Mouse (Mus musculus) MEL (cell line): ENCODE measurements at regions not wholly inside any gene's neighbourhood (a gene's known extent, or its start where the extent isn't known, plus 50 kb on each side); places are given as distances from the start of the nearest gene placed in this dataset.

Experiments
- DNase-seq: peaks from one replicate; pipeline ENCODE4 v3.0.0; 2011; ENCODE audit warnings: low read depth, low spot score
- H3K27ac ChIP-seq: 2 replicates; pipeline ENCODE4 v1.5.1; 2012; ENCODE audit warnings: low read depth, mild to moderate bottlenecking, control low read depth, low read length, moderate library complexity; ENCODE audit not compliant: control insufficient read depth
- H3K27me3 ChIP-seq, 2 experiments: fragments of 150-350 bp in 1 of 2; sonication (generic) in 1 of 2; 2 replicates each; pipeline ENCODE4 v1.6.1; 2012; ENCODE audit warnings: low read length in 2 of 2, mild to moderate bottlenecking in 2 of 2, improper control_type of control experiment in 1 of 2, moderate library complexity in 1 of 2; ENCODE audit not compliant: insufficient read depth in 2 of 2, control insufficient read depth in 1 of 2
- H3K36me3 ChIP-seq, 2 experiments: 2 replicates each; pipeline ENCODE4 v1.6.1; 2012 to 2014; ENCODE audit warnings: low read length in 2 of 2, improper control_type of control experiment in 1 of 2, inconsistent platforms in 1 of 2, mild to moderate bottlenecking in 1 of 2; ENCODE audit not compliant: insufficient read depth in 2 of 2, control insufficient read depth in 1 of 2
- H3K4me1 ChIP-seq, 2 experiments: fragments of 150-350 bp in 1 of 2; sonication (generic) in 1 of 2; 2 replicates each; pipeline ENCODE4 v1.6.1; 2012; ENCODE audit warnings: low read length in 2 of 2, improper control_type of control experiment in 1 of 2, mild to moderate bottlenecking in 1 of 2; ENCODE audit not compliant: insufficient read depth in 2 of 2, control insufficient read depth in 1 of 2
- H3K4me3 ChIP-seq, 2 experiments: fragments of 150-350 bp in 1 of 2; sonication (generic) in 1 of 2; 2 replicates each; pipeline ENCODE4 v1.5.1; 2012; ENCODE audit warnings: low read depth in 2 of 2, low read length in 2 of 2, mild to moderate bottlenecking in 2 of 2, moderate library complexity in 2 of 2, control low read depth in 1 of 2, improper control_type of control experiment in 1 of 2; ENCODE audit not compliant: control insufficient read depth in 1 of 2, insufficient read depth in 1 of 2
- H3K79me2 ChIP-seq: 2 replicates; pipeline ENCODE4 v1.6.1; 2012; ENCODE audit warnings: mild to moderate bottlenecking, low read length, moderate library complexity; ENCODE audit not compliant: control insufficient read depth, poor library complexity, insufficient read depth
- H3K9ac ChIP-seq: 2 replicates; pipeline ENCODE4 v1.6.1; 2012; ENCODE audit warnings: low read depth, mild to moderate bottlenecking, control low read depth, low read length, moderate library complexity; ENCODE audit not compliant: control insufficient read depth, poor library complexity, severe bottlenecking
- H3K9me3 ChIP-seq: fragments of 150-350 bp; sonication (generic); replicated peaks from 2 replicates; pipeline ENCODE4 v1.6.1; 2012; ENCODE audit warnings: mild to moderate bottlenecking, low read length, improper control_type of control experiment, moderate library complexity; ENCODE audit not compliant: insufficient read depth
- BHLHE40 ChIP-seq: IDR thresholded peaks from 2 replicates; pipeline ENCODE4 v1.6.1; 2012; ENCODE audit warnings: low read depth, mild to moderate bottlenecking, inconsistent platforms, low read length, improper control_type of control experiment, borderline replicate concordance
- CHD2 ChIP-seq: IDR thresholded peaks from 2 replicates; pipeline ENCODE4 v1.6.1; 2011; ENCODE audit warnings: low read length, improper control_type of control experiment
- E2F4 ChIP-seq: IDR thresholded peaks from 2 replicates; pipeline ENCODE4 v1.6.1; 2011; ENCODE audit warnings: low read depth, low read length, improper control_type of control experiment, borderline replicate concordance
- ELF1 ChIP-seq: IDR thresholded peaks from 2 replicates; pipeline ENCODE4 v1.6.1; 2014; ENCODE audit warnings: low read depth, mild to moderate bottlenecking, inconsistent platforms, low read length, improper control_type of control experiment, moderate library complexity
- EP300 ChIP-seq, 2 experiments: IDR thresholded peaks; 2 replicates each; pipeline ENCODE4 v1.6.1; 2011; ENCODE audit warnings: improper control_type of control experiment in 2 of 2, low read length in 2 of 2, low read depth in 1 of 2, mild to moderate bottlenecking in 1 of 2
- ETS1 ChIP-seq: IDR thresholded peaks from 2 replicates; pipeline ENCODE4 v1.6.1; 2012; ENCODE audit warnings: low read depth, mild to moderate bottlenecking, inconsistent platforms, low read length, improper control_type of control experiment, moderate library complexity
- HCFC1 ChIP-seq: IDR thresholded peaks from 2 replicates; pipeline ENCODE4 v1.6.1; 2012; ENCODE audit warnings: low read depth, mild to moderate bottlenecking, inconsistent platforms, low read length, improper control_type of control experiment, moderate library complexity
- JUND ChIP-seq: IDR thresholded peaks from 2 replicates; pipeline ENCODE4 v1.6.1; 2011; ENCODE audit warnings: low read depth, mild to moderate bottlenecking, improper control_type of control experiment, low read length
- KAT2A ChIP-seq: conservative IDR thresholded peaks from 2 replicates; pipeline ENCODE4 v1.6.1; 2012; ENCODE audit warnings: low read depth, low read length, improper control_type of control experiment, inconsistent platforms
- MAX ChIP-seq: IDR thresholded peaks from 2 replicates; pipeline ENCODE4 v1.6.1; 2011; ENCODE audit warnings: low read length, improper control_type of control experiment
- MAZ ChIP-seq: IDR thresholded peaks from 2 replicates; pipeline ENCODE4 v1.6.1; 2012; ENCODE audit warnings: low read depth, mild to moderate bottlenecking, inconsistent platforms, low read length, improper control_type of control experiment
- MEF2A ChIP-seq: IDR thresholded peaks from 2 replicates; pipeline ENCODE4 v1.6.1; 2014; ENCODE audit warnings: low read depth, mild to moderate bottlenecking, inconsistent platforms, low read length, improper control_type of control experiment; ENCODE audit not compliant: poor library complexity, insufficient replicate concordance, severe bottlenecking; ENCODE audit errors: extremely low read depth
- MXI1 ChIP-seq: IDR thresholded peaks from 2 replicates; pipeline ENCODE4 v1.6.1; 2011; ENCODE audit warnings: mild to moderate bottlenecking, low read depth, low read length, improper control_type of control experiment
- MYB ChIP-seq: IDR thresholded peaks from 2 replicates; pipeline ENCODE4 v1.6.1; 2011; ENCODE audit warnings: mild to moderate bottlenecking, low read depth, low read length, improper control_type of control experiment
- NELFE ChIP-seq: IDR thresholded peaks from 2 replicates; pipeline ENCODE4 v1.6.1; 2011; ENCODE audit warnings: low read depth, low read length, improper control_type of control experiment
- POLR2AphosphoS5 ChIP-seq: IDR thresholded peaks from 2 replicates; pipeline ENCODE4 v1.6.1; 2012; ENCODE audit warnings: low read depth, borderline replicate concordance, mild to moderate bottlenecking, inconsistent platforms, low read length, moderate library complexity, mixed read lengths
- RAD21 ChIP-seq: IDR thresholded peaks from 2 replicates; pipeline ENCODE4 v1.6.1; 2011; ENCODE audit warnings: mild to moderate bottlenecking, low read depth, low read length, improper control_type of control experiment
- RCOR1 ChIP-seq: IDR thresholded peaks from 2 replicates; pipeline ENCODE4 v1.6.1; 2012; ENCODE audit warnings: low read depth, mild to moderate bottlenecking, inconsistent platforms, low read length, improper control_type of control experiment
- SIN3A ChIP-seq: IDR thresholded peaks from 2 replicates; pipeline ENCODE4 v1.6.1; 2012; ENCODE audit warnings: low read length, improper control_type of control experiment, inconsistent platforms
- SMC3 ChIP-seq: IDR thresholded peaks from 2 replicates; pipeline ENCODE4 v1.6.1; 2011; ENCODE audit warnings: low read depth, low read length, improper control_type of control experiment
- TBP ChIP-seq: IDR thresholded peaks from 2 replicates; pipeline ENCODE4 v1.8.0; 2011; ENCODE audit warnings: low read depth, low read length, improper control_type of control experiment
- TCF12 ChIP-seq: IDR thresholded peaks from 2 replicates; pipeline ENCODE4 v1.6.1; 2014; ENCODE audit warnings: low read depth, mild to moderate bottlenecking, inconsistent platforms, low read length, improper control_type of control experiment, moderate library complexity
- UBTF ChIP-seq: IDR thresholded peaks from 2 replicates; pipeline ENCODE4 v1.6.1; 2012; ENCODE audit warnings: low read depth, mild to moderate bottlenecking, inconsistent platforms, low read length, improper control_type of control experiment, moderate library complexity, borderline replicate concordance; ENCODE audit not compliant: insufficient read depth
- USF2 ChIP-seq, 2 experiments: IDR thresholded peaks; 2 replicates each; pipeline ENCODE4 v1.6.1; 2011 to 2012; ENCODE audit warnings: improper control_type of control experiment in 2 of 2, low read length in 2 of 2, borderline replicate concordance in 1 of 2, inconsistent platforms in 1 of 2, low read depth in 1 of 2, mild to moderate bottlenecking in 1 of 2; ENCODE audit not compliant: insufficient read depth in 1 of 2
- ZC3H11A ChIP-seq: IDR thresholded peaks from 2 replicates; pipeline ENCODE4 v1.6.1; 2012; ENCODE audit warnings: low read depth, mild to moderate bottlenecking, inconsistent platforms, low read length, improper control_type of control experiment
- ZMIZ1 ChIP-seq: IDR thresholded peaks from 2 replicates; pipeline ENCODE4 v1.6.1; 2012; ENCODE audit warnings: low read depth, mild to moderate bottlenecking, inconsistent platforms, low read length, improper control_type of control experiment, moderate library complexity
- ZNF384 ChIP-seq: IDR thresholded peaks from 2 replicates; pipeline ENCODE4 v1.6.1; 2012; ENCODE audit warnings: low read depth, mild to moderate bottlenecking, inconsistent platforms, low read length, improper control_type of control experiment

DNA sequence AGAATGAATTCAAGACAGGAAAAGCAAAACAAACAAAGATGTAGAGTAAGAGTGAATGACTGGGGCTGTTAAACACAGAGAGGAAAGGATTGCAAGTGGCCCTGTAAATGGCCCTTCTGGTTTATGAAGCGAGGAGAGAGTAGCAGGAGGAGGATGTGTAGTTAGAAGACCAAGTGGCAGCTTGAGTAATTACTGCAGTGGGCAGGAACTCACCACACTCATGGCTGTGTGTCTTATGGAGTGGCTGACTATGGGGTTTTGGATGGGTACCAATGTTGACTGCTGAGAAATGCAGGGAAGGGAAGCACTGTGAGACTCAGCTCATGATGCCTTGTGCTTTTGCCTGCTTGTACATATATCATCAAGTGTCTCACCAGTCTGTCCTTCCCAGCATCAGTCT lies 204.0 kb upstream of the Osr1 start:
- Histone ChIP-seq H3K27ac (no peak overlapping the region), H3K4me1 (no peaks in the 10 kb centered on the region), H3K4me3 (no peak overlapping the region), H3K36me3 (no peaks in the 10 kb centered on the region)
- no peak for DNase-seq
- TF ChIP-seq ETS1: no peak
- no peak for TF ChIP-seq MAX
- TF ChIP-seq E2F4: no peak
- TF ChIP-seq SIN3A: no peak
- no peak for TF ChIP-seq ZC3H11A
- no peak for TF ChIP-seq NELFE
- no peak for TF ChIP-seq UBTF
- TF ChIP-seq SMC3: no peak
- no peak for TF ChIP-seq ELF1
- TF ChIP-seq JUND: no peak
- no peak for TF ChIP-seq MYB
- no peak for TF ChIP-seq USF2 (IDR thresholded peaks at IDR 0.05; ENCODE audit: borderline replicate concordance in 1 of 2, insufficient read depth in 1 of 2, low read depth in 1 of 2, low read length in 2 of 2)
- no peak for TF ChIP-seq CHD2
- no peak for TF ChIP-seq POLR2AphosphoS5
- TF ChIP-seq, all 39 proteins: peak for 0
- Histone ChIP-seq H3K9ac (no peak overlapping the region), H3K9me3 (no peaks in the 10 kb centered on the region), H3K27me3 (no peaks in the 10 kb centered on the region), H3K79me2 (no peaks in the 10 kb centered on the region)

DNA sequence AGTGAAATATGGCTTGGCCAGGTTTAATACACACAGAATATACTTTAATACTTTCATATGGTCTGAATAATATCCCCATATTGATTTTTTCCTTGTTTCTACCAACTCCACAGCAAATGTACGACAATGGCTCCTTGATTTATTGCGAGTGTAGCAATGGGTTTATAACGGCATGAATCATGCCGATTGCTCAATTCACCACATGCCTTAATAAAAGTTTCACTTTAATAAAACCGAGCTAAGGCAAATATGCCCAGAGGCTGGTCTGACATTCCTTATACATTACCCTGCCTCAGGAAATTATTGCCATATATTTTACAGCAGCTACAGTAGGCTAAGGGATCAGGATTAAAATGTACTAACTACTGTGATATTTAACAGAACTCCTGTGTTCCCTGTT lies 201.2 kb upstream of the Osr1 start:
- no peaks in the 10 kb centered on the region for H3K36me3 ChIP-seq

More for the DNA sequence above, 201.2 kb upstream of the Osr1 start:
- H3K9ac ChIP-seq: no peak overlapping the region
- no peak overlapping the region for H3K4me3 ChIP-seq
- no peak for DNase-seq
- TF ChIP-seq NELFE (no peak), EP300 (IDR thresholded peaks at IDR 0.05; ENCODE audit: low read depth in 1 of 2, low read length in 2 of 2) (no peak), MXI1 (no peak), TCF12 (no peak), MAZ (no peak), HCFC1 (no peak), E2F4 (no peak), BHLHE40 (no peak), ZC3H11A (no peak), KAT2A (no peak), ZNF384 (no peak), MEF2A (no peak), JUND (no peak), RCOR1 (no peak), POLR2AphosphoS5 (no peak), RAD21 (no peak), TBP (no peak), ZMIZ1 (no peak)
- H3K27me3 ChIP-seq: no peaks in the 10 kb centered on the region
- no peaks in the 10 kb centered on the region for H3K4me1 ChIP-seq
- no peaks in the 10 kb centered on the region for H3K9me3 ChIP-seq
- no peak overlapping the region for H3K27ac ChIP-seq
- H3K79me2 ChIP-seq: no peaks in the 10 kb centered on the region
